Mouse (Mus musculus) hindbrain, postnatal 0 days (tissue): ENCODE data around the gene Rabgap1l. TPM values are rescaled to one million over a fixed set of nuclear protein-coding genes. Genes with fewer than 3 reads are reported as not detected.
A peak's percentile ranks its signal among the peaks of the same experiment; 100 is the strongest.

Experiments
- ATAC-seq: fragments of 200-750 bp; cut with Nextera tagmentation; 2 replicates; pipeline ENCODE4 v1.8.0; 2017; ENCODE audit warnings: mild to moderate bottlenecking, moderate TSS enrichment, moderate library complexity
- DNase-seq: peaks from one replicate; pipeline ENCODE4 v3.0.0-alpha.2; 2015; ENCODE audit warnings: low spot score
- H3K27ac ChIP-seq: fragments of 300-500 bp; sonication (generic); 2 replicates; pipeline ENCODE4 v1.5.1; 2014; ENCODE audit warnings: mild to moderate bottlenecking
- H3K27me3 ChIP-seq: fragments of 300-500 bp; sonication (generic); 2 replicates; pipeline ENCODE4 v1.6.1; 2014; ENCODE audit warnings: low read length, mixed read lengths; ENCODE audit not compliant: insufficient read depth
- H3K36me3 ChIP-seq: fragments of 300-500 bp; sonication (generic); 2 replicates; pipeline ENCODE4 v1.6.1; 2014; ENCODE audit warnings: low read length, mixed read lengths; ENCODE audit not compliant: insufficient read depth
- H3K4me1 ChIP-seq: fragments of 300-500 bp; sonication (generic); 2 replicates; pipeline ENCODE4 v1.6.1; 2014; ENCODE audit warnings: antibody characterized with exemption, low read length, mixed read lengths; ENCODE audit not compliant: insufficient read depth
- H3K4me2 ChIP-seq: fragments of 300-500 bp; sonication (generic); 2 replicates; pipeline ENCODE4 v1.6.1; 2014; ENCODE audit warnings: low read depth, mild to moderate bottlenecking, low read length, moderate library complexity, mixed read lengths
- H3K4me3 ChIP-seq: fragments of 300-500 bp; sonication (generic); 2 replicates; pipeline ENCODE4 v1.5.1; 2014; ENCODE audit warnings: low read length
- H3K9ac ChIP-seq: fragments of 300-500 bp; sonication (generic); replicated peaks from 2 replicates; pipeline ENCODE4 v1.6.1; 2014; ENCODE audit warnings: mild to moderate bottlenecking, low read length, moderate library complexity, mixed read lengths
- H3K9me3 ChIP-seq: fragments of 300-500 bp; sonication (generic); 2 replicates; pipeline ENCODE4 v1.6.1; 2016; ENCODE audit warnings: low read length, mixed read lengths
- CTCF ChIP-seq: IDR thresholded peaks from 2 replicates; pipeline ENCODE4 v1.5.1; 2016; ENCODE audit warnings: antibody characterized with exemption, control low read depth, low read depth
- WGBS: fragments of 180-500 bp; shearing (Covaris S2); extraction: QIAGEN DNeasy Blood & Tissue Kit; methylation state at CpG from one replicate; pipeline ENCODE4 v1.1.7; 2014; 5-methylcytosine and 5-hydroxymethylcytosine counted together
- polyA plus RNA-seq: library from polyadenylated mRNA; unstranded; fragments of >200 nt; fragmentation: Nextera tagmentation; extraction: Ambion mirVana; gene quantifications from 2 replicates; pipeline ENCODE4 v1.2.1, GENCODE M21; 2015
- total RNA-seq: library from RNA; depleted of rRNA; stranded (reverse); fragments of >200 nt; gene quantifications from 2 replicates; pipeline ENCODE4 v1.2.3, GENCODE M21; 2014

Rabgap1l gene
- total and polyA plus RNA-seq, 2 experiments from 2014 or later = 28.5 to 70.5 TPM

DNA sequence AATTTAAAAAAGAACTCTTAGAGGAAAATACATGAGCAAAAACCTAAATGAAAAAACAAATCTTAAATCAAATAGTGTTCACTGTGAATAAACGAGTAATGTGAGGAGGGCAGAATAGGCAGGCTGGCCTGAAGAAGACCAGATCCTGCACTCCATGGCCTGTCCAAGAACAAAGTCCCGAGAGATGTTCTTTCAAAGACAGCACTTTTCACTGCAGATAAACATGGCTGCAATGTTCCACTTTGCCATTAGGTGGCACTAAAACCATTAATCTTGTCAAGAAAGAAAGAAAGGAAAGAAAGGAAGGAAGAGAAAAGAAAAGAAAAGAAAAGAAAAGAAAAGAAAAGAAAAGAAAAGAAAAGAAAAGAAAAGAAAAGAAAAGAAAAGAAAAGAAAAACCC, 49.8 kb downstream of the Rabgap1l start:
- Histone ChIP-seq H3K9me3 (no peaks in the 10 kb centered on the region), H3K4me1 (no peaks in the 10 kb centered on the region), H3K27me3 (no peaks in the 10 kb centered on the region), H3K4me2 (no peak overlapping the region), H3K4me3 (no peak overlapping the region), H3K36me3 (no peaks in the 10 kb centered on the region), H3K27ac (no peak overlapping the region), H3K9ac (no peak overlapping the region)
- WGBS = 8% methylated on average over 2 of the region's 2 CpGs
- peak; percentile 76 for TF ChIP-seq CTCF
- ATAC-seq (no peak), DNase-seq (peak; percentile 86)

DNA sequence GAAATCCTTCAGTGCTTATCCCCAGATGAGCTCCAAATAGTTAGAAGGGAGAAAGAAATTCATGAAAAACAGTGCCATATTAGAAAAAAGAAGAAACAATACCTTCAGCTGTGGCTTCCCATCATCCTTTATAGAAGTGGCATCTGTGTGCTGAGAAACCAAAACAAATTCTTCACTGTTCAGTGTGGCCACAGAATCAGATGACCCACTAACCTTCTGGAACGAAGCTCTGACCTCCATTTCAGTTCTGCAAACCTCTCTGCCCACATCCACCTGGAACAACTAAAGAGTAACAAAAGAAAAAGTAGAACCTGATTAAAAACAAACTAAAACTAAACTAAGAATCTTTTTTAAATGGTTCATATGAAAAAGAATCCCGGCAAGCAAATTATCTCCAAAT, 52.4 kb downstream of the Rabgap1l start:
- H3K4me1 ChIP-seq = no peaks in the 10 kb centered on the region
- no peak overlapping the region for H3K9ac ChIP-seq
- no peaks in the 10 kb centered on the region for H3K9me3 ChIP-seq
- no peaks in the 10 kb centered on the region for H3K27me3 ChIP-seq
- H3K4me3 ChIP-seq = no peak overlapping the region
- H3K4me2 ChIP-seq = no peak overlapping the region
- 72% methylated on average over 2 of the region's 2 CpGs for WGBS
- ATAC-seq (no peak), DNase-seq (no peak)
- no peak for TF ChIP-seq CTCF
- no peak overlapping the region for H3K27ac ChIP-seq
- no peaks in the 10 kb centered on the region for H3K36me3 ChIP-seq

DNA sequence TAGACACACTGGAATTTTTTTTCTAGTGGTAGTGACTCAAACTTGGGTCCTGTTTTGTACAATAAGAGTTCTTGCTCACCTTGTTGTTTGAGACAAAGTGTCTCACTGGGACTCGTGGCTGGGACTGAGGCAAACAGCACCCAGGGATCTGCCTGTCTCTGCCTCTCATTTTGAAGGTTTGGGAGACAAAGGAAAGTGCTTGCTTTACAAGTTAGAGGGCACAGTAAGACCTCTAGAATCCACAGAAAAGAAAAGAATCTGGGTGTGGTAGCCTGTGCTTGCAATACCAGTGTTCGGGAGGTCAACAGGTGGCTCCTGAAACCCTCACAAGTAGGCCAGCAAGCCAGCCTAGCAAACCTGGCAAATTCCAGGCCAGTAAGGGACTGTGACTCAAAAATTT, 58.3 kb downstream of the Rabgap1l start:
- no peak overlapping the region for H3K4me2 ChIP-seq
- H3K4me3 ChIP-seq = no peak overlapping the region
- no peaks in the 10 kb centered on the region for H3K9me3 ChIP-seq
- no peak for TF ChIP-seq CTCF
- H3K4me1 ChIP-seq = no peaks in the 10 kb centered on the region
- no peaks in the 10 kb centered on the region for H3K27me3 ChIP-seq
- 70% methylated on average over 2 of the region's 2 CpGs for whole genome bisulfite sequencing
- no peak for ATAC-seq
- no peaks in the 10 kb centered on the region for H3K36me3 ChIP-seq
- H3K27ac ChIP-seq = no peak overlapping the region
- H3K9ac ChIP-seq = no peak overlapping the region
- DNase-seq = no peak

DNA sequence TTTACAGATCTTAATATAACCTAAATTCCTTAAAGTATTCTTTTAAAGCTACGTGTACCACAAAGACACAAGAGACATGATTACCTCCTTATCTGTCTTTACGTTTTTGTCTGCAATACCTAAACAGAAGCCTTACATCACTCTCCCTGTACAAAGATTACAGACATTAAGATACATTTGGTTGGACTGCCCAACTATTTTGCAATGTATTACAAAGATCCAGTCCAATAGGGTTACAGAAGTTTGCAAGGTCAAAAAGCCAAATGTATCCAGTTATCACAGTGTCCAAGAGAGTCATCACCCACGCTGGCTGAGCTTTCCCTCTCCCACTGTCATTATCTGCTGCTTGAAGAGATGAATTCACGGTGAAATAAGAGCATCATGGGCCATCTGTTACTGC, 63.1 kb downstream of the Rabgap1l start:
- Histone ChIP-seq H3K4me2 (no peak overlapping the region), H3K27me3 (no peaks in the 10 kb centered on the region), H3K9ac (no peak overlapping the region), H3K4me1 (no peaks in the 10 kb centered on the region), H3K27ac (no peak overlapping the region), H3K9me3 (no peaks in the 10 kb centered on the region), H3K4me3 (no peak overlapping the region), H3K36me3 (no peaks in the 10 kb centered on the region)
- 82% methylated on average over 4 of the region's 4 CpGs for WGBS
- ATAC-seq (no peak), DNase-seq (no peak)
- TF ChIP-seq CTCF = no peak

DNA sequence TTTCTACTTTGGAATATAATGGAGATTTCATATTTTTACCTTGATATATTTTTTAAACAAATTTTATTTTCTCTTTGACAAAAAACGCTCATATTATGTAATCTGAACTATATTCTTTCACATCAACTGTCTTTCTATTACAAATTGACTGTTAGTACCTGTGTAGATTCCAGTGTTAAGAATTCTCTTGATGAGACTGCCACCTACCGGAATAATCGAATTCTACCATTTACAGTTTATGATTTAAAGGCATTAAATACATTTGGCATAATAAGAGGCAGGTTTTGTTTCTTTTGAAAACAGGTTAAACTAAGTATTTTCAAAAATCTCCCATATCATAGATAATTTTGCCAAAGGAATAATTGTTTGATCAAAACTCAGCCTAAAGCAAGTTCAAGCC, 75.3 kb downstream of the Rabgap1l start:
- H3K4me1 ChIP-seq = no peaks in the 10 kb centered on the region
- DNase-seq = peak; percentile 81
- WGBS = 11% methylated on average over 3 of the region's 3 CpGs
- H3K4me2 ChIP-seq = no peak overlapping the region
- ATAC-seq = no peak
- no peaks in the 10 kb centered on the region for H3K36me3 ChIP-seq
- H3K9ac ChIP-seq = no peak overlapping the region
- peak; percentile 65 for TF ChIP-seq CTCF
- H3K4me3 ChIP-seq = no peak overlapping the region
- H3K27me3 ChIP-seq = no peaks in the 10 kb centered on the region
- no peaks in the 10 kb centered on the region for H3K9me3 ChIP-seq
- H3K27ac ChIP-seq = no peak overlapping the region

DNA sequence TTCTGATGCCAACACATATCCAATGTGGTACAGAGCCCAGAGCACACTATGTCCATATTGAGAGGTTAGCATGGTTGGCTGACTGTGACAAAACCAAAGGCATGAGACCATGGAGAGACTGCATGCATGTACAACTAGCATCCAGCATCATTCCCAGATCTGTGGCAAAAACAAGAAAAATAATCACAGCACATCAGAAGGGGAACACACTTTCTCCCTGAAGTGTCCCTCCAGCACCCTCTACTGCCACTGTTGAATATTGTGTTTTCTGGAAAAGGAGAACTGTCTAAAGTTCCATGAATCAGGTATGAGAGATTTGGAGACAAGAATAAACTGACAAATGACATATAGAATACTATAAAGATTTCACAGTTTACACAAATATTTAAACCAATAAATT, 78.3 kb downstream of the Rabgap1l start:
- DNase-seq (peak; percentile 68), ATAC-seq (peak; percentile 74)
- TF ChIP-seq CTCF = peak; percentile 81
- Histone ChIP-seq H3K4me3 (no peak overlapping the region), H3K9ac (no peak overlapping the region), H3K4me1 (no peaks in the 10 kb centered on the region), H3K27ac (no peak overlapping the region), H3K27me3 (no peaks in the 10 kb centered on the region), H3K9me3 (no peaks in the 10 kb centered on the region), H3K4me2 (no peak overlapping the region), H3K36me3 (no peaks in the 10 kb centered on the region)

DNA sequence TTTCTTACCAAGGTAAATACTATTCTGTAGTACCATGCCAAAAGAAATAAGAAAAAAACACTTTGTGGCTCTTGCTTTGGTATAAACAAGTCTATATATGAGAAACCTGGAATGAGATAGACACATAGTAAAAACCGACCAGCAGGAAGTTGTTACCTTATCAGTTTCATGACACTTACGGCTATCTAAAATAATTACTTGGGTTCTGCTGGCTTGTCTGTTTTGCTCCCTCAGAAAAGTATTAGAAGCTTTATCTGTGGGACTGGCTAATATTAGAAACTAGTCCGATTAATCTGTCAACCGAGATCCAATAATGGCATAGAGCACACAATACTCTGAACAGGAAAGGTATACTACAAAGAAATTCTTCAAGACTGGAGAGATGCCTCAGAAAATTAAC, 79.1 kb downstream of the Rabgap1l start:
- 88% methylated on average over 4 of the region's 4 CpGs for WGBS
- Histone ChIP-seq H3K9me3 (no peaks in the 10 kb centered on the region), H3K9ac (no peak overlapping the region), H3K4me2 (no peak overlapping the region), H3K36me3 (no peaks in the 10 kb centered on the region), H3K27me3 (no peaks in the 10 kb centered on the region), H3K27ac (no peak overlapping the region), H3K4me3 (no peak overlapping the region), H3K4me1 (no peaks in the 10 kb centered on the region)
- no peak for TF ChIP-seq CTCF
- DNase-seq = no peak
- no peak for ATAC-seq
